Mouse (Mus musculus): ENCODE measurements around the gene Mccc2. TPM values are rescaled to one million over a fixed set of nuclear protein-coding genes. Genes with fewer than 3 reads are reported as not detected.

Gene Mccc2
- polyA plus RNA-seq, 1 experiment from 2014 or later: 35.3 TPM

DNA sequence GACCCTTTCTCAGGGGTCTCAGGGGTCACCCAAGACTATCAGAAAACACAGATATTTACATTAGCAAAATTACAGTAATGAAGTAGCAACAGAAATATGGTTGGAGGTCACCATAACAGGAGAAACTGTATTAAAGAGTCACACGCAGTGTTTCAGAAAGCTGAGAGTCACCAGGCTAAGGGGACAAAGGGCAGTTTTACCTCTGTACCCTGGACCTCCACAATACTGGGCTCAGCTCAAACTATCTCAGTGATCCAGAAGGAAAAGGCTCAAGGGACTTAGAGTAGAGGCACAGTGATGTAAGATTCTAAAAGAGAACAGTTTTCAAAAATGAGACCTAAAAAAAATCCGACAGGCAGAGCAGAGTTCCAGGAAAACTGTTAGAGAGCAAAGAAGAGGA is 36.0 kb downstream of the Mccc2 start:
- Histone ChIP-seq H3K36me3 (peaks cover 6% of the 10 kb centered on the region), H3K4me1 (no peaks in the 10 kb centered on the region), H3K4me3 (no peak overlapping the region), H3K4me2 (replicated peaks) (no peak overlapping the region), H3K27ac (no peak overlapping the region), H3K27me3 (replicated peaks) (no peaks in the 10 kb centered on the region), H3K9ac (no peak overlapping the region), H3K9me3 (no peaks in the 10 kb centered on the region)
- 80% methylated on average over 2 of the region's 2 CpGs for WGBS
- ATAC-seq (ENCODE audit: low FRiP score, low read depth): no peak

DNA sequence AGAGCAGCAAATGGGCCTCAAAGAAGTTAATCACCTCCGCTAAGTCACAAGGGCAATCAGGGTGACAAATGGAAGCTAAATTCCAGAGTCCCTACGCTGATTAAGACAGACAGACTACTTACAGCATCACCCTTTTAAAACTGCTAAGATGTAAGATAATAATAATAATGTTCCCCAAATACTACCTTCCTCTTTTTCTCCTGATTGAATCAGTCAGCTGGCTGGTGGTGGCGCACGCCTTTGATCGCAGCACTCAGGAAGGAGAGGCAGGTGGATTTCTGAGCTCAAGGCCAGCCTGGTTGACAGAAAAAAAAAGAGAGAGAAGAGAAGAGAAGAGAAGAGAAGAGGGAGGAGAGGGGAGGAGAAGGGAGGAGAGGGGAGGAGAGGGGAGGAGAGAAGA is 45.4 kb downstream of the Mccc2 start:
- no peak for ATAC-seq (ENCODE audit: low FRiP score, low read depth)
- no peaks in the 10 kb centered on the region for H3K27me3 ChIP-seq (replicated peaks)
- no peaks in the 10 kb centered on the region; the same call in 1 of the 2 replicates for H3K36me3 ChIP-seq
- no peak overlapping the region for H3K27ac ChIP-seq
- H3K4me3 ChIP-seq: no peak overlapping the region
- H3K4me1 ChIP-seq: no peaks in the 10 kb centered on the region
- no peak overlapping the region for H3K9ac ChIP-seq
- no peak overlapping the region for H3K4me2 ChIP-seq (replicated peaks)
- no peaks in the 10 kb centered on the region for H3K9me3 ChIP-seq
- 89% methylated on average over 5 of the region's 5 CpGs for WGBS

DNA sequence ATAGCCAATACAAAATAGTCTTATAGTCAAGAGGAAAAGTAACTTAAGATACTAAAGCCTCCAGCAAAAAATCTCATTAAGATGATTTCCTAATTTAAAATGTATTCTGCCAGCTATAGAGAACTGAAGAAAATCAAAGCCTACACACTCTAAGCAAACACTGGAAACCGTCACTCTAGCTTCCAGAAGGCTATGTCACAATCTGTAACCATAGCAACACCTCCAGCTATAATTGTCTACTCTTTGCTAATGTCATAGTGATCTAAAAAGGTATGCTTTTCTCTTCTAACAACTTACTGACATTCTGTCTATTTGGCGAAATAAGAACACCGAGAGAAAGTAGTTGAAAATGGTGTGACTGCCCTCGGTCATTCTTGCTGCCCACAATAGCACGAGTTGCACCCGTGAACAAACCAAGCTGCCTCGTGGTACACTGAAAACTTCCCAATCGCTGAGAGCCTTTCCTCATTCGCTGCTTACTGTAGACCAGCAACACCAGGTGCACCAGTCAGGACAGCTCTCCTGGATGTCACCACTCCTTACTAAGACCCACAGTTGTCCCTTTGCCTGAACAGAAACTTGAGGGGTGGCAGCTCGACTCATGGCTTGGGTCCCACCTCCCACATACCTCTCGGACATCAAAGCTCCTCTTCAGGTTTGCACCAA is 48.3 kb downstream of the Mccc2 start:
- Histone ChIP-seq H3K9me3 (no peaks in the 10 kb centered on the region), H3K4me1 (no peaks in the 10 kb centered on the region), H3K27ac (no peak overlapping the region), H3K4me2 (replicated peaks) (no peak overlapping the region), H3K4me3 (no peak overlapping the region), H3K9ac (no peak overlapping the region), H3K36me3 (no peaks in the 10 kb centered on the region), H3K27me3 (replicated peaks) (no peaks in the 10 kb centered on the region)
- ATAC-seq (ENCODE audit: low FRiP score, low read depth): no peak
- 84% methylated on average over 11 of the region's 11 CpGs for WGBS

DNA sequence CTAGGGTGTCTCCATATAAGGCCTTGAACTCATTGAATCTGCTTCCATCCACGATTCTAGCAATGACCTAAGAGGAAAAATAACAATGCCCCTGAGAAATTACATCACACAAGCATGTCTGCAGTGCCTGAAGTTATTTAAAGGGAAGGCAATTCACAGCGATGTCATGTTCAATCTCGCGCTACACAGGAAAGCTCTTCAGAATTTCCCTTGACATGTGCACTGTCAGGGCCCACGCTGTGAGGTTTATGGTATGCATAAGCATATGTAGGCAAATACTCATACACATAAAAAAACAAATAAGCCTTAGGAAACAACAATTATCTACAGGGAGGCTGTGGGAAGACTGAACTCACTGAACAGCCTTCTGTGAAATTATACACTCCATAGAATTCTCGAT is 51.6 kb downstream of the Mccc2 start:
- WGBS: 69% methylated on average over 6 of the region's 6 CpGs

DNA sequence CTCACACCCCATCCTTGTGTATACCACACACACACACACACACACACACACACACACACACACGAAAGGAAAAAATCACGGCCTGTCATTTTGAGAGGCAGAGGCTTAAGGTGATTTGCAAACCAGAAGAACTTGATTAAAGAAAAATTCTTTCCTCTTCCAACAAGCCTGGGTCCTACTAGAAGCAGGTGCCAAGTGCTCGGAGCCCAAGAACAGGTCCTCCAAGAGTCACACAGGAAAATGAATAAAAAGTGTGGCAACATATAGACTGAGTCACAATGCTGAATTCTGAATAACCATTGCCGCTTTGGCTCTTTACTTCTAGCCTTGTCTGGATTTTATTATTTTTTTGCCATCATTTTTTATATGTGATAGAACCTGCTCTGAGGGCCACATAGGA is 53.8 kb downstream of the Mccc2 start:
- no peak overlapping the region for H3K9ac ChIP-seq
- peaks cover 4% of the 10 kb centered on the region for H3K36me3 ChIP-seq
- ATAC-seq (ENCODE audit: low FRiP score, low read depth): no peak
- H3K9me3 ChIP-seq: peaks cover 4% of the 10 kb centered on the region; the same call in 1 of the 2 replicates
- 92% methylated on average over 4 of the region's 4 CpGs for WGBS
- H3K27me3 ChIP-seq (replicated peaks): no peaks in the 10 kb centered on the region
- H3K27ac ChIP-seq: no peak overlapping the region
- no peaks in the 10 kb centered on the region for H3K4me1 ChIP-seq
- H3K4me2 ChIP-seq (replicated peaks): no peak overlapping the region
- H3K4me3 ChIP-seq: no peak overlapping the region

More for the DNA sequence above, 51.6 kb downstream of the Mccc2 start:
- Histone ChIP-seq H3K9me3 (no peaks in the 10 kb centered on the region), H3K27me3 (replicated peaks) (no peaks in the 10 kb centered on the region), H3K4me2 (replicated peaks) (no peak overlapping the region), H3K27ac (no peak overlapping the region), H3K36me3 (no peaks in the 10 kb centered on the region), H3K4me3 (no peak overlapping the region), H3K9ac (no peak overlapping the region), H3K4me1 (no peaks in the 10 kb centered on the region)
- peak; percentile 56; the same call in 1 of the 2 replicates for ATAC-seq (ENCODE audit: low FRiP score, low read depth)

DNA sequence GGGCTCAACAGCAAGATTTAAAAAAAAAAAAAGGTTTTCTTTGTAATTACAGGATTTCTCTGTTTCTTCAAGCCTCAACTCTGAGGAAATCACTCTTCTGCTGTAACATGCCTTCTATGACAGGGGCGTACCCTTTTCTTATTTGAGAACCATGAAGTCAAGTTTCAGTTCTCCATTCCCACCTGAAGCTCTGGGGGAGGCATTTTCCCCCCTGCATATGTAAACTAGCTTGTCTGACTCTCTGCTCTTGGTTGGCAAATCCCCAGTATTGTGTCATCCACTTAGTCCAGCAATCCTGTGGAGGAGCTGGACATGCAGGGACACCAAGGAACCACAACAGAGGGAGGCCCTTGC is 59.9 kb downstream of the Mccc2 start:
- H3K4me1 ChIP-seq: no peaks in the 10 kb centered on the region
- no peak overlapping the region for H3K27ac ChIP-seq
- peaks cover 12% of the 10 kb centered on the region for H3K36me3 ChIP-seq
- H3K9me3 ChIP-seq: peaks cover 7% of the 10 kb centered on the region; the same call in 1 of the 2 replicates
- 91% methylated on average over 1 of the region's 1 CpGs for WGBS
- no peaks in the 10 kb centered on the region for H3K27me3 ChIP-seq (replicated peaks)
- ATAC-seq (ENCODE audit: low FRiP score, low read depth): no peak
- no peak overlapping the region for H3K4me3 ChIP-seq
- H3K9ac ChIP-seq: no peak overlapping the region
- no peak overlapping the region for H3K4me2 ChIP-seq (replicated peaks)

DNA sequence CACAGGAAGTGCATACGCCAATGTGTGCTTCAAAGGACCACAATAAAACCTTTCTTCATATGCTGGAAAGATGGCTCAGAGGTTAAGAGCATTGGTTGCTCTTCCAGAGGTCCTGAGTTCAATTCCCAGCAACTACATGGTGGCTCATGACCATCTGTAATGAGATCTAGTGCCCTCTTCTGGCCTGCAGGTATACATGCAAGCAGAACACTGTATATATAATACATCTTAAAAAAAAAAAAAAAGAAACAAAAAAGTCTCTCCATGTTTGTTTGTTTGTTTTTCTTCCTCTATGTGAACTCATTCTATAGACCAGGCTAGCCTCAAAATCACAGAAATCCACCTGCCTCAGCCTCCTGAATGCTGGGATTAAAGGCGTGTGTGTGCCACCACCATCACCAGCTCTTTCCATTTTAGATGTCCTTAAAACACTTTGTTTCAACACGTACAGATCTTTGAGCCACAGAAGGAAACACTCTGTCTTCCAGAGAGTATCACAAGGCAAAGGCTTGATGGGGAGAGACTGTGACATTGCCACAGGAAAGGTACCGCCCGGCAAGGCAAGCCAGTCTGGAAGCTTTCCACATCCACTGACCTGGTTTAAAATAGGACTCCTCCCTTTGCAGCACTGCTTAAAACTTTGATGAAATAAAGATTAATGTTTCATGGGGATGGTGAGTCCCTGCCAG is 60.4 kb downstream of the Mccc2 start:
- WGBS: 96% methylated on average over 5 of the region's 5 CpGs
- Histone ChIP-seq H3K4me1 (no peaks in the 10 kb centered on the region), H3K27me3 (replicated peaks) (no peaks in the 10 kb centered on the region), H3K4me3 (no peak overlapping the region), H3K36me3 (peaks cover 12% of the 10 kb centered on the region), H3K27ac (no peak overlapping the region), H3K4me2 (replicated peaks) (no peak overlapping the region), H3K9me3 (peaks cover 7% of the 10 kb centered on the region; the same call in 1 of the 2 replicates), H3K9ac (no peak overlapping the region)
- no peak for ATAC-seq (ENCODE audit: low FRiP score, low read depth)

DNA sequence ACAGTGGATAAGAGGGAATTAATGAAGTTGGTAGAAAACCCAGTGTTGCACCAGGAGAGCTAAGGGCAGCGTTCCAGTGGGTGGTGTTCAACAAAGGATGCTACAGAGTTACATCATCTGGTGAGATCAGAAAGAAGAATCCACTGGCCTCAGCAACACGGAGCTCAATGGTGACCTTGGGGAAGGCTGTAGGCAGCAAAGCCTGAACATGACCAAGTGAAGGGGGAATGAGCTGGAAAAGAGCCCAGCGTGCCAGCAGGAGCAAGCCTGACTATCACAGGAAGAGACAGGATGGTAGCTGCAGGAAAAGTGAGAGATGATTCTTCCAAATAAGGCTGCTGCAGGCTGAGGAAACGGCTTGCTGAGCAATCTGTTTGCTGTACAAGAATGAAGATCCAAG is 68.0 kb downstream of the Mccc2 start:
- H3K4me3 ChIP-seq: no peak overlapping the region
- no peak overlapping the region for H3K9ac ChIP-seq
- no peak overlapping the region for H3K4me2 ChIP-seq (replicated peaks)
- no peaks in the 10 kb centered on the region; the same call in 1 of the 2 replicates for H3K9me3 ChIP-seq
- H3K27ac ChIP-seq: no peak overlapping the region
- 0 out of 2 replicates have a peak, but pooled peaks cover 4% of the 10 kb centered on the region for H3K36me3 ChIP-seq
- H3K27me3 ChIP-seq (replicated peaks): no peaks in the 10 kb centered on the region
- no peaks in the 10 kb centered on the region for H3K4me1 ChIP-seq
- WGBS: 92% methylated on average over 4 of the region's 4 CpGs
- no peak for ATAC-seq (ENCODE audit: low FRiP score, low read depth)

DNA sequence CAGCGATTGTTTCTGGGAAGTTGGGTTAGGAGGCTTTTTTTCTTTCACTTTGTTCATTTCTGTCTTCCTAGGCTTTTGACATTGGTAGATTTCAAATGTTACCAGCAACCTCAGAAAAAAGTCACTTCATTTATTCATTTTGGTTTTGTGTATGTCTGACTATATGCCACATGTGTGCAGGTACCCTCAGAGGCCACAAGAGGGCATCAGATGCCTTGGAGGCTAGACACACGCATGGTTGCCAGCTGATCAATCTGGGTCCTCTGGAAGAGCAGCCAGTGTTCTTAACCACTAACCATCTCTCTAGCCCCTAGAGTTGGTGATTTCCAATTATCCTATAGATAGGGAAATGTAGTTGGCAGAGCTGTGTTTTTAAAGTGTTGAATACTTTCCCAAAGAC is 71.9 kb downstream of the Mccc2 start:
- H3K4me3 ChIP-seq: no peak overlapping the region

DNA sequence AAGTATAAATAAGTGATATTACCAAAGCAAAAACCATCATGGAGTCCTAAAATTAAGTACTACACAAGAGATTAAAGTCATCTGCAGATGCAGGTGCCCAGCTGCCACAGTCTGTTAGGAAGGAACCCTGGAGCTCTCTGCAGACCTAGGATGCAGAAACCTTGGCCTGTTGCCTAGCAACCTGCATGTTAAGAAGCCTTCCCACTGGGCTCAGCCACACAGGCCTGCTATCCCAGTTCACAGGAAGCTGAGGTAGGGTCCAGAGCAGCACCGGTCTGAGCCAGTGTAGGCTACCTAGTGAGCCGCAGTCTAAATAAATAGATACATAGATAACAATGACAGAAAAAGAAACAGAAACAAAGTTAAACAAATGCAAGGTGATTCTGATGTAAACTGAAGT is 74.8 kb downstream of the Mccc2 start:
- Histone ChIP-seq H3K9ac (no peak overlapping the region), H3K9me3 (no peaks in the 10 kb centered on the region; the same call in 1 of the 2 replicates), H3K4me1 (peaks cover 9% of the 10 kb centered on the region), H3K27me3 (replicated peaks) (no peaks in the 10 kb centered on the region), H3K36me3 (no peaks in the 10 kb centered on the region), H3K27ac (no peak overlapping the region), H3K4me2 (replicated peaks) (no peak overlapping the region), H3K4me3 (no peak overlapping the region)
- WGBS: 23% methylated on average over 2 of the region's 2 CpGs
- ATAC-seq (ENCODE audit: low FRiP score, low read depth): peak; percentile 96

More for the DNA sequence above, 71.9 kb downstream of the Mccc2 start:
- Histone ChIP-seq H3K9ac (no peak overlapping the region), H3K4me2 (replicated peaks) (no peak overlapping the region), H3K36me3 (no peaks in the 10 kb centered on the region), H3K4me1 (peaks cover 9% of the 10 kb centered on the region), H3K9me3 (no peaks in the 10 kb centered on the region; the same call in 1 of the 2 replicates), H3K27me3 (replicated peaks) (no peaks in the 10 kb centered on the region), H3K27ac (no peak overlapping the region)
- 93% methylated on average over 2 of the region's 2 CpGs for WGBS
- ATAC-seq (ENCODE audit: low FRiP score, low read depth): no peak

DNA sequence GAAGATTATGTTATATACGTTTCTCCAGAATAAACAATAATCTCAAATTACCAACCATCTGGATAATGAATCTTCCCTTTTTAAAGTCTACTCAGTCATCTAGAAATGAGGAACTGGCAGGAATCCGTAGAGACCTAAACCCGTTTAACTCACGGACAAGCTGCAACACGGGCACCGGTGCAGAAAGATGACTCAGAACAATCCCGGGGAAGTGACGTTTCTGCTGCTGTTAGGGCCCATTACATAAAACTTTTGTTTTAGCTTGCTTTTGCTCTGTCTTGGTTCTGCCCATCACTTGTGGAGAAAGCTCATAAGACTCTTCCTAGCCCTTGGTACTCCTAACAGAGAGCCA is 76.1 kb downstream of the Mccc2 start:
- Histone ChIP-seq H3K4me3 (no peak overlapping the region), H3K4me1 (peaks cover 9% of the 10 kb centered on the region), H3K4me2 (replicated peaks) (no peak overlapping the region), H3K27me3 (replicated peaks) (no peaks in the 10 kb centered on the region), H3K36me3 (no peaks in the 10 kb centered on the region), H3K27ac (no peak overlapping the region), H3K9ac (no peak overlapping the region), H3K9me3 (no peaks in the 10 kb centered on the region; the same call in 1 of the 2 replicates)
- 73% methylated on average over 8 of the region's 8 CpGs for WGBS
- ATAC-seq (ENCODE audit: low FRiP score, low read depth): no peak

DNA sequence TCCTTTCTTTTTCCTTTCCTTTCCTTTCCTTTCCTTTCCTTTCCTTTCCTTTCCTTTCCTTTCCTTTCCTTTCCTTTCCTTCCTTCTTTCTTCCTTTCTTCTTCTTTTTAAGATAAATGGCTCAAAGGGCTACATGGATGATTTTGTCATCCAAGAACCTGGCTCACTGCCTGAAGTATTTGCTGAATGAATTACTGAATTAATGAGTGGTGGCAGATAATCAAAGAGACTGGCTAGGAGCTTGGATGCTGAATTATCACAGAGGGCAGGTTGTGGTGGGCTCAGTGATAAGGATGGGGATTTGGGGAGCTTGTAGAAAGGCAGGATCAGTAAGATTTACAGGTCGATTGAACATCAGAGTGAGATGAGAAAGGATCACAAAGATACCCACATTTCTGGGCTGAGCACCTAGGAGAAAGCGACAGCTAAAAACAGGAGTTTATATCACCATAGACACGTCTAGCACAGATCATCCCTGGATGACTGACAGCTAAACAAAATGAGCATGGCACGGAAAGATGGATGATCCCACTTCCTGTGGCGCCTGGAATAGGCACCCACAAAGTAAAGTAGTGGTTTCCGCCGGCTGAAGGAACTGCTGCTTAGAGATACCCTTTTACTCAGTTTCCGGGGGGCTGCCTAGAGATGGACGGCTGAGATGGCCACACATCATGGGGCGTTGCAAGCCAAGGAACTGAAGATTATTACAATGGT is 76.7 kb downstream of the Mccc2 start:
- H3K9me3 ChIP-seq: no peaks in the 10 kb centered on the region; the same call in 1 of the 2 replicates
- H3K4me1 ChIP-seq: peaks cover 9% of the 10 kb centered on the region
- H3K27ac ChIP-seq: no peak overlapping the region
- no peak overlapping the region for H3K4me2 ChIP-seq (replicated peaks)
- H3K27me3 ChIP-seq (replicated peaks): no peaks in the 10 kb centered on the region
- H3K4me3 ChIP-seq: no peak overlapping the region
- no peaks in the 10 kb centered on the region for H3K36me3 ChIP-seq
- no peak for ATAC-seq (ENCODE audit: low FRiP score, low read depth)
- H3K9ac ChIP-seq: no peak overlapping the region
- 80% methylated on average over 10 of the region's 10 CpGs for WGBS

All from neural tube, embryonic 12.5 days (tissue).